Mouse (Mus musculus) kidney, embryonic 14.5 days (tissue): Measurements from ENCODE around the gene Csf1. TPM values are rescaled to one million over a fixed set of nuclear protein-coding genes. Genes with fewer than 3 reads are reported as not detected.

Experiments
- ATAC-seq: fragments of 200-750 bp; cut with Nextera tagmentation; 2 replicates; pipeline ENCODE4 v1.8.0; 2017; ENCODE audit warnings: moderate number of reproducible peaks, mild to moderate bottlenecking, moderate TSS enrichment, moderate library complexity; ENCODE audit not compliant: low FRiP score, low TSS enrichment
- H3K27ac ChIP-seq: fragments of 300-500 bp; sonication (generic); 2 replicates; pipeline ENCODE4 v1.5.1; 2014; ENCODE audit warnings: low read depth, mild to moderate bottlenecking, low read length, moderate library complexity, mixed read lengths
- H3K27me3 ChIP-seq: fragments of 300-500 bp; sonication (generic); 2 replicates; pipeline ENCODE4 v1.6.1; 2014; ENCODE audit warnings: mild to moderate bottlenecking, low read length; ENCODE audit not compliant: control insufficient read depth, insufficient read depth
- H3K36me3 ChIP-seq: fragments of 300-500 bp; sonication (generic); 2 replicates; pipeline ENCODE4 v1.6.1; 2014; ENCODE audit warnings: low read length, mixed read lengths; ENCODE audit not compliant: control insufficient read depth, insufficient read depth
- H3K4me1 ChIP-seq: fragments of 300-500 bp; sonication (generic); 2 replicates; pipeline ENCODE4 v1.6.1; 2014; ENCODE audit warnings: low read length, mixed read lengths; ENCODE audit not compliant: control insufficient read depth, insufficient read depth
- H3K4me2 ChIP-seq: fragments of 300-500 bp; sonication (generic); replicated peaks from 2 replicates; pipeline ENCODE4 v1.6.1; 2014; ENCODE audit warnings: low read depth, mild to moderate bottlenecking, low read length
- H3K4me3 ChIP-seq: fragments of 300-500 bp; sonication (generic); 2 replicates; pipeline ENCODE4 v1.5.1; 2014; ENCODE audit warnings: mild to moderate bottlenecking, low read length
- H3K9ac ChIP-seq: fragments of 300-500 bp; sonication (generic); 2 replicates; pipeline ENCODE4 v1.6.1; 2014; ENCODE audit warnings: low read depth, mild to moderate bottlenecking, low read length, moderate library complexity
- H3K9me3 ChIP-seq: fragments of 300-500 bp; sonication (generic); 2 replicates; pipeline ENCODE4 v1.6.1; 2016; ENCODE audit warnings: low read length; ENCODE audit not compliant: control insufficient read depth
- WGBS: fragments of 180-500 bp; shearing (Covaris S2); extraction: QIAGEN DNeasy Blood & Tissue Kit; methylation state at CpG from one replicate; pipeline ENCODE4 v1.1.7; 2014; 5-methylcytosine and 5-hydroxymethylcytosine counted together
- polyA plus RNA-seq: library from polyadenylated mRNA; unstranded; fragments of >200 nt; fragmentation: Nextera tagmentation; extraction: Ambion mirVana; gene quantifications from 2 replicates; pipeline ENCODE4 v1.2.1, GENCODE M21; 2014

The Csf1 gene
- polyA plus RNA-seq, 1 experiment from 2014 or later, result 8.5 TPM

- no peak overlapping the region for H3K27ac ChIP-seq
Observed at GRCm38 (mm10) chr3:107707239-107707638, 53.0 kb downstream of the Csf1 start.

GRCm38 (mm10) chr3:107706164-107706563 lies 54.1 kb downstream of the Csf1 start:
- no peaks in the 10 kb centered on the region for H3K27me3 ChIP-seq
- no peak overlapping the region for H3K4me3 ChIP-seq
- WGBS, result 47% methylated on average over 2 of the region's 2 CpGs

More at GRCm38 (mm10) chr3:107707239-107707638, 53.0 kb downstream of the Csf1 start:
- Histone ChIP-seq H3K4me2 (no peak overlapping the region), H3K27me3 (no peaks in the 10 kb centered on the region), H3K9me3 (no peaks in the 10 kb centered on the region), H3K4me1 (no peaks in the 10 kb centered on the region), H3K36me3 (no peaks in the 10 kb centered on the region), H3K9ac (no peak overlapping the region), H3K4me3 (no peak overlapping the region)
- WGBS, result 75% methylated on average over 4 of the region's 4 CpGs
- ATAC-seq, result no peak

GRCm38 (mm10) chr3:107704371-107704705 lies 55.9 kb downstream of the Csf1 start:
- Histone ChIP-seq H3K27me3 (no peaks in the 10 kb centered on the region), H3K9me3 (no peaks in the 10 kb centered on the region), H3K4me2 (no peak overlapping the region), H3K4me1 (no peaks in the 10 kb centered on the region), H3K9ac (no peak overlapping the region), H3K27ac (no peak overlapping the region), H3K4me3 (no peak overlapping the region), H3K36me3 (no peaks in the 10 kb centered on the region)
- ATAC-seq, result no peak
- 89% methylated on average over 1 of the region's 1 CpGs for WGBS

More at GRCm38 (mm10) chr3:107706164-107706563, 54.1 kb downstream of the Csf1 start:
- H3K9ac ChIP-seq, result no peak overlapping the region
- no peak overlapping the region for H3K4me2 ChIP-seq
- no peaks in the 10 kb centered on the region for H3K36me3 ChIP-seq
- no peak overlapping the region for H3K27ac ChIP-seq
- H3K9me3 ChIP-seq, result no peaks in the 10 kb centered on the region
- no peaks in the 10 kb centered on the region for H3K4me1 ChIP-seq
- ATAC-seq, result no peak

- no peak overlapping the region for H3K4me3 ChIP-seq
- no peak overlapping the region for H3K27ac ChIP-seq
- ATAC-seq, result no peak
- H3K36me3 ChIP-seq, result no peaks in the 10 kb centered on the region
- H3K4me2 ChIP-seq, result no peak overlapping the region
- WGBS, result 78% methylated on average over 7 of the region's 7 CpGs
- H3K9me3 ChIP-seq, result no peaks in the 10 kb centered on the region
- no peaks in the 10 kb centered on the region for H3K27me3 ChIP-seq
- H3K9ac ChIP-seq, result no peak overlapping the region
- H3K4me1 ChIP-seq, result no peaks in the 10 kb centered on the region
Observed at GRCm38 (mm10) chr3:107703675-107704370, 56.4 kb downstream of the Csf1 start.

- 85% methylated on average over 1 of the region's 1 CpGs for WGBS
- H3K27ac ChIP-seq, result no peak overlapping the region
- no peaks in the 10 kb centered on the region for H3K4me1 ChIP-seq
- H3K4me3 ChIP-seq, result no peak overlapping the region
- no peak overlapping the region for H3K4me2 ChIP-seq
- H3K9me3 ChIP-seq, result no peaks in the 10 kb centered on the region
- no peaks in the 10 kb centered on the region for H3K27me3 ChIP-seq
- H3K9ac ChIP-seq, result no peak overlapping the region
- ATAC-seq, result no peak
- no peaks in the 10 kb centered on the region for H3K36me3 ChIP-seq
Observed at GRCm38 (mm10) chr3:107701767-107702394, 58.4 kb downstream of the Csf1 start.

GRCm38 (mm10) chr3:107700625-107701024 lies 59.6 kb downstream of the Csf1 start:
- Histone ChIP-seq H3K9me3 (no peaks in the 10 kb centered on the region), H3K27me3 (no peaks in the 10 kb centered on the region), H3K4me3 (no peak overlapping the region), H3K36me3 (no peaks in the 10 kb centered on the region), H3K4me2 (no peak overlapping the region), H3K9ac (no peak overlapping the region), H3K27ac (no peak overlapping the region), H3K4me1 (no peaks in the 10 kb centered on the region)
- no peak for ATAC-seq
- WGBS, result 81% methylated on average over 2 of the region's 2 CpGs

GRCm38 (mm10) chr3:107696910-107697309 lies 63.4 kb downstream of the Csf1 start:
- Histone ChIP-seq H3K4me2 (peak overlapping the region; percentile 21; the same call in 1 of the 2 replicates), H3K27ac (no peak overlapping the region), H3K9me3 (no peaks in the 10 kb centered on the region), H3K4me1 (peaks cover 18% of the 10 kb centered on the region), H3K4me3 (no peak overlapping the region), H3K36me3 (no peaks in the 10 kb centered on the region), H3K27me3 (no peaks in the 10 kb centered on the region), H3K9ac (peak overlapping the region; percentile 25; the same call in 1 of the 2 replicates)
- WGBS, result 31% methylated on average over 3 of the region's 3 CpGs
- ATAC-seq, result peak; percentile 24

- H3K27ac ChIP-seq, result peak within 1 kb of the TSS; percentile 83
- no peaks in the 10 kb centered on the region for H3K9me3 ChIP-seq
- H3K4me1 ChIP-seq, result peaks cover 18% of the 10 kb centered on the region
- H3K4me2 ChIP-seq, result peak within 1 kb of the TSS; percentile 92
- no peaks in the 10 kb centered on the region for H3K27me3 ChIP-seq
- H3K36me3 ChIP-seq, result no peaks in the 10 kb centered on the region
- under 1% methylated on average over 90 of the region's 93 CpGs for WGBS
- peak; percentile 99 for ATAC-seq
- H3K4me3 ChIP-seq, result peak within 1 kb of the TSS; percentile 96
- peak within 1 kb of the TSS; percentile 82 for H3K9ac ChIP-seq
Observed at GRCm38 (mm10) chr3:107695948-107696881, 64.1 kb downstream of the Csf1 start, which contains the start of gene Ahcyl1. Ahcyl1 (minus strand) TSS chr3:107696560.
